Mouse (Mus musculus) lung, adult 2 months (tissue): ENCODE measurements around the gene Spag17. TPM values are rescaled to one million over a fixed set of nuclear protein-coding genes. Genes with fewer than 3 reads are reported as not detected.

Experiments
- DNase-seq: peaks from one replicate; pipeline ENCODE4 v3.0.0; 2022
- H3K4me1 ChIP-seq: fragments of 200-500 bp; 2 replicates; pipeline ENCODE4 v1.6.1; 2011; ENCODE audit warnings: low read length; ENCODE audit not compliant: control insufficient read depth, insufficient read depth
- H3K4me3 ChIP-seq: fragments of 200-500 bp; replicated peaks from 2 replicates; pipeline ENCODE3; 2011; ENCODE audit warnings: low read depth, mild to moderate bottlenecking, control low read depth, low read length; ENCODE audit errors: extremely low read depth
- CTCF ChIP-seq: fragments of 200-500 bp; IDR thresholded peaks from 2 replicates; pipeline ENCODE4 v1.5.1; 2011; ENCODE audit warnings: mild to moderate bottlenecking, low read length, control low read depth; ENCODE audit not compliant: insufficient read depth
- POLR2A ChIP-seq: fragments of 200-500 bp; IDR thresholded peaks from 2 replicates; pipeline ENCODE4 v1.6.1; 2011; ENCODE audit warnings: low read depth, mild to moderate bottlenecking, control low read depth, low read length, borderline replicate concordance; ENCODE audit errors: extremely low read depth
- WGBS: fragments of 180-500 bp; shearing (Covaris S2); methylation state at CpG from one replicate; pipeline ENCODE4 v1.1.7; 2018; 5-methylcytosine and 5-hydroxymethylcytosine counted together
- polyA plus RNA-seq: library from polyadenylated mRNA; depleted of rRNA; stranded (reverse); fragments of >200 nt; gene quantifications from 2 replicates; pipeline ENCODE4 v1.2.3, GENCODE M21; 2012

Gene Spag17
- polyA plus RNA-seq, 1 experiment: 1.2 TPM

GRCm38 (mm10) chr3:100034366-100034956 lies 149.3 kb downstream of the Spag17 start:
- no peak for DNase-seq
- WGBS: 81% methylated on average over 4 of the region's 4 CpGs

GRCm38 (mm10) chr3:100035097-100035496 lies 149.9 kb downstream of the Spag17 start:
- Histone ChIP-seq H3K4me1 (no peaks in the 10 kb centered on the region), H3K4me3 (no peak overlapping the region)
- WGBS: 79% methylated on average over 3 of the region's 3 CpGs
- no peak for DNase-seq
- TF ChIP-seq POLR2A (no peak), CTCF (no peak)

More at GRCm38 (mm10) chr3:100034366-100034956, 149.3 kb downstream of the Spag17 start:
- no peaks in the 10 kb centered on the region for H3K4me1 ChIP-seq
- TF ChIP-seq CTCF: no peak
- TF ChIP-seq POLR2A: no peak
- no peak overlapping the region for H3K4me3 ChIP-seq

- no peak for DNase-seq
- no peak for TF ChIP-seq CTCF
- TF ChIP-seq POLR2A: no peak
- no peaks in the 10 kb centered on the region for H3K4me1 ChIP-seq
- H3K4me3 ChIP-seq: no peak overlapping the region
- 59% methylated on average over 5 of the region's 5 CpGs for WGBS
Observed at GRCm38 (mm10) chr3:100036846-100037245, 151.6 kb downstream of the Spag17 start.

GRCm38 (mm10) chr3:100074406-100074805 lies 189.2 kb downstream of the Spag17 start:
- H3K4me3 ChIP-seq: no peak overlapping the region
- no peaks in the 10 kb centered on the region for H3K4me1 ChIP-seq
- 75% methylated on average over 1 of the region's 1 CpGs for WGBS
- no peak for DNase-seq
- no peak for TF ChIP-seq POLR2A
- TF ChIP-seq CTCF: no peak

GRCm38 (mm10) chr3:100102386-100103092 lies 217.3 kb downstream of the Spag17 start:
- 82% methylated on average over 3 of the region's 3 CpGs for WGBS

GRCm38 (mm10) chr3:100106736-100107135 lies 221.5 kb downstream of the Spag17 start:
- no peak for DNase-seq
- Histone ChIP-seq H3K4me1 (no peaks in the 10 kb centered on the region), H3K4me3 (no peak overlapping the region)
- 77% methylated on average over 2 of the region's 2 CpGs for WGBS
- TF ChIP-seq CTCF (no peak), POLR2A (no peak)

More at GRCm38 (mm10) chr3:100102386-100103092, 217.3 kb downstream of the Spag17 start:
- no peak for DNase-seq
- Histone ChIP-seq H3K4me1 (no peaks in the 10 kb centered on the region), H3K4me3 (no peak overlapping the region)
- no peak for TF ChIP-seq POLR2A
- TF ChIP-seq CTCF: no peak

GRCm38 (mm10) chr3:100118681-100119080 lies 233.5 kb downstream of the Spag17 start:
- DNase-seq: no peak
- TF ChIP-seq POLR2A (no peak), CTCF (no peak)
- H3K4me1 ChIP-seq: no peaks in the 10 kb centered on the region
- WGBS: 65% methylated on average over 2 of the region's 2 CpGs
- H3K4me3 ChIP-seq: no peak overlapping the region

- 59% methylated on average over 2 of the region's 2 CpGs for WGBS
- H3K4me3 ChIP-seq: no peak overlapping the region
- no peaks in the 10 kb centered on the region for H3K4me1 ChIP-seq
- no peak for DNase-seq
- TF ChIP-seq CTCF (no peak), POLR2A (no peak)
Observed at GRCm38 (mm10) chr3:100121961-100122360, 236.8 kb downstream of the Spag17 start.

- 32% methylated on average over 1 of the region's 1 CpGs for WGBS
Observed at GRCm38 (mm10) chr3:100122445-100122844, 237.2 kb downstream of the Spag17 start.

GRCm38 (mm10) chr3:100160682-100161445 lies 275.7 kb downstream of the Spag17 start:
- Histone ChIP-seq H3K4me3 (no peak overlapping the region), H3K4me1 (peaks cover 3% of the 10 kb centered on the region)
- DNase-seq: no peak
- TF ChIP-seq CTCF: no peak
- TF ChIP-seq POLR2A: no peak
- WGBS: 78% methylated on average over 15 of the region's 15 CpGs

More at GRCm38 (mm10) chr3:100122445-100122844, 237.2 kb downstream of the Spag17 start:
- no peak for DNase-seq
- Histone ChIP-seq H3K4me1 (no peaks in the 10 kb centered on the region), H3K4me3 (no peak overlapping the region)
- TF ChIP-seq CTCF (no peak), POLR2A (no peak)
